Mouse (Mus musculus) right cerebral cortex, postnatal 14 days (tissue): Measurements from ENCODE around the gene Gm44511.
"Not testable (repeated sequence)": the region's sequence is repeated elsewhere in the genome, so short reads cannot be mapped to it uniquely, and the experiment has no call there.

Experiments
- DNase-seq: peaks from one replicate; pipeline ENCODE4 v3.0.0; 2022

Gm44511 gene

DNA sequence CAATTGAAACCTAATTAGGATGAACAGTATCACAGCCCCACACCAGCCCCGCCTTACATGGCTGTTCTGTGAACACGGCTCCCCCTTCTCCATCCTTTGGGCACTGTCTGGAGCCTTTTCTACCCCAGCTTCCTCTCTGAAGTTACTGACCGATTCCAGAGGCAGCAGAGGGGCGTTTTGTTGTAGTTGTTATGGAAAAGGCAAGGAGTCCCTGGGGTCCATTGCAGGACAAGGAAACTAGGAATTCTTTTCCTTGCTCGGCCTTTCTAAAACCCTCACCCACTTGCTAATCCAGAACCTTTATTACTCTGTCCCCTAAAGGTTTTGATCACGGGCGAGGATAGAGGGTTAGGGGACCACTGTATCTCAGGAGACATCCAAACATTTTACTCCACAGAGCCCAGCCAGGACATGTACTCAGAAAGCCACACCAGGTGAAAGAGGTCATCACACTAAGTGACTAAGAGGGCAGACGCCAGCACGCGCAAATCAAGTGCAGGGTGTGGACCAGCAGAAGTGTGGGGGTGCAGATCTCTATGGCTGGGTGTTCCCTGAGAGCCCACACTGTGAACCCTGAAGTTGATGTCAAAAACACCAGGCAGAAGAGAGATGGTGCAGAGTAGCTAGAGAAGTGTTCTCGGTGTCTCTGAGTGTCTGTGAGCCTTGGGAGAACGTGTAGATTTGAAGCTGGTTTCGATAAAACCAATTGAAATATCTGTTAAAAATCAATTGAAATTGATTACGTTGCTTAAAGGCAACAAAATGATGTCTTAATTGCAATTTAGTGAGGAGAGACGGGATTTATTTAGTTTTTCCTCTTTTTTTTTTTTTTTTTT is 28.0 kb downstream of the Gm44511 start:
- no peak for DNase-seq

DNA sequence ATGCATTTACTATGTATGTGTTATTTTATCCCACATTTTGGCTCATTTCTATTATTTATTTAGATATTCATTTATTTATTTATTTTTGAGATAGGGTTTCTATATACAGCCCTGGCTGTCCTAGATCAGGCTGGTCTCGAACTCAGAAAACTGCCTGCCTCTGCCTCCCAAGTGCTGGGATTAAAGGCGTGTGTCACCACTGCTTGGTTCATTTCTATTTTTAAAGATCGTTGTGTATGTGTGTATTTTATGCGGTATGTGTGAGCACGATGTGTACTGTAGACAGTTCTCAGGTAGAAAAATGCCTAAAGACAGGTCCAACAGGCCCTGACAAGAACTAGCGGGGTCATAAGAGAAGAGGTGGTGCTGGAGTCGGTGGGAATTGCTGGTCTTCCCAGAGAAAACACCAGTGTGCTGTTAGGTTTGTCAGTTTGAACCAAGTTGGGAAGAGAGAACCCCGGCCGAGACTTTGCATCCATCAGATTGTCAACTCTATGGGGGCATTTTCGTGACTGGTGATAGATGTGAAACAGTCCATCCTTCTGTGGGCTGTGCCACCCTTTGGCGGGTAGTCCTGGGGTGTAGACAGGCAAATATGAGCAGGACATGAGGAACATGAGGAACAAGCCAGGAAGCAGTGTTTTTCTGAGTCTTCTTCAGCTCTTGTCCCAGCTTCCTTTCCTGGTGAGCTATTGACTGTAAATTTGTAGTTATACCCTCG is 28.8 kb downstream of the Gm44511 start:
- DNase-seq, result no peak

DNA sequence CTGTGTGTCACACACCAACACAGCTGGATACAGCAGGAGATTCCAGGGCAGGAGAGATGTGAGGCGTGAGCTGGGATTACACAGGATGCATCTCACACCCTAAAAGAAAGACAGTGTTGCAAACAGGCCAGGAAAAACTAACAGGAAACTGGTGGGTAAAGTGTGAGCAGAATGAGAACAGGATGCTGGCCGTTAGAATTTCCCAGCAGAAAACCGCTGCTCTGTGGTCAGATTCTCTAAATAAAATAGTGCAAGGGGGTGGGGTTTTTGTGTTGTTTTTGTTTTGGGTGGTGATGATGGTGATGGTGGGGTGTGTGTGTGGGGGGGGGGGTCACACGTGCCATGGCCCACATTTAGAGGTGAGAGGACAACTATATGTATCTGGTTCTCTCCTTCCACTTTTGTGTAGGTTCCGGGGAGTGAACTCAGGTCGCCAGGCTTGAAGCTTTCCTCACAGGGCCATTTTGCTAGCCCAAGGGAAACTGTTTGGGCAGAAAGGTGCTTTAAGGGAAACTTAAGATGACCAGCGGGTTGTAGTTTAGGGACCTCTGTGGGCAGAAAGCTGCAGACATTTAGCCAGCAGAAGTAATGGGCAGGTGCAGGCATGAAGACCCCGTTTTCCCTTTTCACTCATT is 29.7 kb downstream of the Gm44511 start:
- DNase-seq, result no peak

DNA sequence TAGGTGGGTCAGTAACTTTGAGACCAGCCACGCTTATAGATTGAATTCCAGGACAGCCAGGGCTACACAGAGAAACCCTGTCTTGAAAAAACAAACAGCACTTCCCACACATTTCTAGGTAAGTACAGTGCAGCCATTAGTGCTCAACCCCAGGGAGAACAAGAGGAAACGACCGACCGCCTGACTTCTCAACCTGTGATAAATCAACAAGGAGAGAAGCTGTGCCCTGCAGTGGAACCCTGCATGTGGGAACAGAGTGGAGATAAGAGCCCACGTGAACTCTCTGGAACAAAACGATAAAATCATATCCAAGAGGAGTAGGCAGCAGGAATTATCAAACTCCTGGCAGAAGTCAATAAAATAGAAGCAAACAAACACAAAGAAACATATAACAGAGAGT is 32.4 kb downstream of the Gm44511 start:
- no peak for DNase-seq

DNA sequence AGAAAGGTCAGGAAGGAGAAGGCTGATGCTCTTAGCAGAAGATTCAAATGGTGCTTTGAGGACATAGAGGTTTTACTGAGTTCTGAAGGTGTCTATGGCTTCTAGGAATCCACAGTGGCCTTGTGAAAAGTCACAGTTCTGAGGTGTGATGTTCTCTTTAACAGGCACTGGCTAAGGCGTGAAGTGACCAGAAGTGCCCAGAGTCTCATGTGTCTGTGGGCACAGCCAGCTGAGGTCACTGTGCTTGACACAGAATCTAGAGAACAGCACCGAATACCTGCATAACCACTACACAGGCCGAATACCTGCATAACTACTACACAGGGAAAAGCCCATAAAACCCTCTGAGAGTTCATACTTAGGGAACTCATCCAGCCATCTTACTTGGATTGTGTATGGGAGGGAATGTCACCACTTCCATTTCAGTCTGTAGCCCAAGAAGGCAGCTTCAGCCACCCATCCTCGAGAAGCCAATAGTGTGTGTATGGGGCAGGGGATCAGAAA is 35.6 kb downstream of the Gm44511 start:
- DNase-seq, result not testable (repeated sequence)

DNA sequence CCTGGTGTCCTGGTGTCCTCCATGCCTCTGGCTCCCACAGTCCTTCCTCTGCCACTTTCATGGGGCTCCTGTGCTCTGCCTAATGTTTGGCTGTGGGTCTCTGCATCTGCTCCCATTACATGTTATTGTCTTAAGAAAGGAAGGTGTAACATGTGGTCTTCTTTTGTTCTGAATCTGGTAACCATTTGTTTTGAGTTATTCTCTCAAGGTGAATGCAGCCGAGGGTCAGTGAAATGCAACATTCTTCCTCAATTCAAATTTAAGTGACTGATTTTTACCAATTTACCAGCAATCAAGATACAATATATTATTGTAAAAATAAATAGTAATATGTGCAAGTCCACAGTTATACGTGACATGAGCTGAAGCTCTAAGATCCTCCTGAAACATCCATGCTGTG is 37.0 kb downstream of the Gm44511 start, which contains the start of gene Klrb1c:
Gene Klrb1c, minus strand, starts transcription at position 101 of the 400 bp plus-strand sequence.
- DNase-seq, result no peak

DNA sequence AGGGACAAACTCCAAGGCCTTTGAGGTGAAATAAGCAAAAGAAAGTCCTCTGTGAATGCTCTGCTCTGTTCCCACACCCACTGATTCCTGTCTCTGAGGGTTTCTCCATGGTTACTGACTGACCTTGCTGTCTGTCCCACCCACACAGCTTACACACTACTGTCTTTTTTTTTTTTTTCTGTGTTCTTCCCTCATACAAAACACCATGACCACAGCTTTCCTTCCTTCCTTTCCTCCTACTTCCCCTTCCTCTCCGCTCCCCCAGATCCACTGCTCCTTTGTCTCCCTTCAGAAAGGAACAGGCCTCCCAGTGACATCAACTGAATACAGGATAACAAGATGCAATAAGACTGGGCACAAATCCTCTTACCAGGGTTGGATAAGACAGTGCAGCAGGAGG is 37.6 kb downstream of the Gm44511 start:
- DNase-seq, result no peak

DNA sequence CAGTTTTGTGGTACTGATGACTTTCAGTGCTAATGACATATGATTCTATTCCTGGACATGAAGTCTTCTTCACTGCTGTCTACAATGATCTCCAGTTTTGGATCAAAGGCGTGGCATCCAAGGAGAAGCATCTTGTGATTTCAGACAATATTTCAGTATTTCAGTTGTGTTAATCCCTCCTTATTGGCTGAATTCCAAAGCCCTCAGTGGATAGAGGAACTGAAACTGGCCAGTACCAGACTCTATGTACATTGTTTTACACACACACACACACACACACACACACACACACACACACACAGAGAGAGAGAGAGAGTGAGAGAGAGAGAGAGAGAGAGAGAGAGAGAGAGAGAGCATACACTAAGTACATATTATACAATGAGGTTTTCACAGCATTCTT is 39.7 kb downstream of the Gm44511 start:
- DNase-seq, result not testable (repeated sequence)

DNA sequence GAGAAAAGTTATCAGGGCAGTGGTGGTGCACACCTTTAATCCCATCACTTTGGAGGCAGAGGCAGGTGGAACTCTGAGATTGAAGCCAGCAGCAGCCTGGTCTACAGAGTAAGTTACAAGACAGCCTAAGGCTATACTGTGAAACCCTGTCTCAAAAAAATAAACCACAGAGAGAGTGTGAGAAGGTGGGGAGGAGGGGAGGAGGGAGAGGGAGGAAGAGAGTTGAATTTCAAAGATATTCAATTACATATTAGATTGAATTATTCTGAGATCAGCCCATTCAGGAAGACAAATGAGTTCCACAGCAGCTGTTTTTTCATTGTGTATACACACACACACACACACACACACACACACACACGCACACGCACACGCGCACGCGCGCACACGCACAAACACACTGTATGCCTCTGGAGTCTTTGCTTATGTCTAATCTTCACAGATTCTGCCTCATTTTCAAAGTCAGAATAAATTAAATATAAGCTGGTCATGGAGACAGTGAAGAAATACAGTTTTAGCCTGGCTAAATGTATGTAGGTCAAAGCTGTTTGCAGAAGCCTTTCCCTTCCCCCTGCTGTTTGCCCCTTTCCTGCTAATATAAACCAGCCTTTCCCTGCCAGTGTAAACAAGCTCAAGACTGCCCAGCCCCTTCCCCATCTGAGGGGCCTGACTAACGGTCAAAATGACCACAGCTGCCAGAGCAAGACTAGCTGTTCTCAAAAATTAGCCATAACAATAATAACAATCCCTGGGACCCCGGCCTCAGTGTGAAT is 56.4 kb downstream of the Gm44511 start:
- no peak for DNase-seq

DNA sequence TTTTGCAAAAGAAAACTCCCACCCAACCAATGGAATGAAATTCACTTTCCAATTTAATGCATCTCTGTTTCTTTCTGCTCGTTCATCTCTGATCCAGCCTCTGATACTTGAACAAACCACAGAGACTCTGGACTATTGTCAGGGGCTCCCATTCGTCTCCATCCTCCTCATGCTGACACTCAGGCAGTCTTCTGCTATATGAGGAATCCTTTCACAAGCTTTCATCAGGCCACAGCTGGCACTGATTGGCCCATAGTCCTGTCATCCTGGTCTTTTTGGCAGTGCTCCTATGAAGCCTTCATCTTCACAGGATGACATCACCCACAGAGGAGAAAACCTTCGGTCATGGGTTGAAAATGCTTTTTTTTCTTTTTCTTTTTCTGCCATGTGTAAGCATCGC is 58.1 kb downstream of the Gm44511 start:
- no peak for DNase-seq

DNA sequence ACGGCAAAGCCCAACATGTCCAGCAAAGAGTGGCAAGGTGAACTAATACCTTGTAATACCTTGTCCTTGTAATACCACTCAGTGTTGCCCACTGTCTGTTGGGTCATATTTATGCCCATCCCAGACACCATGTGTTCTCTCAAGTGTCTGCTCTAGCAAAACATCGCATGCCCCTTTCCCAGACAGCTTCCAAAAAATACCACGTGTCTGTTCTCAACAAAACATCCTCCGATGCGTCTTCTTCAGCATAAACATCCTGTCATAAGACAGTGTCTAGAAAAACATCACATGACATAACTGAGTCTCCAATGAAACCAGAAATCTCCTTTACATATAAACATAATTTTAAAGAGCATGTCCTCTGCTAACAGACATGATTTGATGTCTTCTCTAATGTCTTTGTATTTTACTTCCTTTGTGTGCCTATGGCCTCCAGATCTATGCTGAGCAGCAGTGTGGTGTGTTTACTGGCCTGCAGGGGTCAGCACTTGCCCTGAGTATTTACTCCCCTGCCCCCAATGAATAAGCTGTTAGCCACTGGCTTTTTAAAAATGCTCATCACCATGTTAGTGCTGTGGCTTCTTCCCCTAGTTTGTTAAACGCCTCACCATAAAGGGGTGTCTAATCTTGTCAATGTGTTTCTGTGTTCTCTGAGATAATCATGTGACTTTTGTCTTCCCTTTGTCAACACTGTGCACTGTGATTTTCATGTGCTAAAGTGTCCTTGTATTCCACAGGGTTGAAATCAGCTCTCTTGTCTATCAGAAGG is 59.4 kb downstream of the Gm44511 start:
- peak; percentile 30 for DNase-seq

DNA sequence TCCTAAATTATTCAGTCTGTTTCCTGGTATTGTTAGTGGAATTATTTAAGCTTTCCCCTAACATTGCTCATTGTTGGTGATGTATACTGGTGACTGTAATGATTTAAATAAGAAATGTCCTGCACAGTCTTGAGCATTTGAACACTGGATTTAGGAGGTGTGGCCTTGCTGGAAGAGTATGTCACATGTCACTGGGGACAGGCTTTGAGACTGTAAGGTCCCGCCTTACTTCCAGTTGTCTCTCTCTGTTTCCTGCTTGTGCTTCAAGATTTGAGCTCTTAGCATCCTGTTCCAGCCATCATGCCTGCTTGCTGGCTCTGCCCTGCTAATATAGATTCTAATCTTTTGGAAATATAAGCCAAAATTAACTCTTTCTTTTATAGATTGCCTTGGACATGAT is 60.9 kb downstream of the Gm44511 start:
- no peak for DNase-seq

DNA sequence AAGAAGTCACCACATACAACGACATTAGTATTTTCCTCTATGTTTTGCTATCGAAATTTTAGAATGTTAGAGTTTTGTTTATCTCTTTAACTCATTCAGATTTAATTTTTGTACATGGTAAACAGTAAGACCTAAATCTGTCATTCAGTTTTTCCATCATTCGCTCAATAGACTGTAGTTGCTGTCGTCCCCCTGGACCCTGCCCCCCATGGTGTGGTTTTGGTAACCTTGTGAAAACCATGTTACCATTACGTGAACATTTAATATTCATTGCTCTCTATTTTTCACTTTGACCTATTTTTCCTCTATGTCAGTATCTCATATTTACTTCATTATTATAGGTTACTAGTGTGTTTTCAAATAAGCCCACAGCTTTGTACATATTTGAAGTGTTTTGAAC is 61.5 kb downstream of the Gm44511 start:
- DNase-seq, result no peak

DNA sequence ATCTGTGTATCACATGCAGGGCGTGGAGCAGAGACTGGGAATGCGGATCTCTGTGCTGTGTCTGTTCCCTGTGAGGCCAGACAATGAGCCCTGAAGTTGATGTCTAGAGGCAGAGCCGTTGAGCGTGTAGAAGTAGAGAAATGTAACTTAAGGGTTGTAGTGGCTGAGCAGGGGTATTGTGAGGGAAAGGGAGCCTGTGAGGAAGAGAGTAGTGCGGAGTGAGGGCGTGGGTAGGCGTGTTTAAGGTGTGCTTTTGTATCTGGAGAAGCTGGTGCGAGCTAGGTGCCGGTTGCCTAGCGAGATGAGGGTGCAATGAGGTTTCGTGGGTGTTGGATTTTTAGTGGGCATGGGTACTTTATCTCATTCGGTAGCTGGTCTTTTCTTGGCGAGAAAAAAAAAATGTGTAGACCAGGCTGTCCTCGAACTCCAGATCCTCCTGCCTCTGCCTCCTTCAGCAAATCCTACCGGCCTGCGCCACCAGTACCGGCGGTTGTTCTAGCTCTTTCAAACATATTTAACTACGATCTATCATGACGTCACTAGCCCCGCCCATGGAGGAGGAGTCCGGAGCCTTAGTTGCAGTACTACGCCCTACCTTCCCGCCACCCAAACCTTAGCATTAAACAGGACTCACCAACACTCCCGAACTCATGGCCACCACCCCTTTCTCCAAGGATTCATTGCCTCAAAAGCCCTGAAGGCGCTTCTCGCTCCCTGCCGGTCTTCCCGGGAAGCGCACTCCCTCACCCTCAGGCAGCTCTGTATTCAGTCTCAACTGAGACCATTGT is 62.2 kb downstream of the Gm44511 start:
- peak; percentile 89 for DNase-seq

DNA sequence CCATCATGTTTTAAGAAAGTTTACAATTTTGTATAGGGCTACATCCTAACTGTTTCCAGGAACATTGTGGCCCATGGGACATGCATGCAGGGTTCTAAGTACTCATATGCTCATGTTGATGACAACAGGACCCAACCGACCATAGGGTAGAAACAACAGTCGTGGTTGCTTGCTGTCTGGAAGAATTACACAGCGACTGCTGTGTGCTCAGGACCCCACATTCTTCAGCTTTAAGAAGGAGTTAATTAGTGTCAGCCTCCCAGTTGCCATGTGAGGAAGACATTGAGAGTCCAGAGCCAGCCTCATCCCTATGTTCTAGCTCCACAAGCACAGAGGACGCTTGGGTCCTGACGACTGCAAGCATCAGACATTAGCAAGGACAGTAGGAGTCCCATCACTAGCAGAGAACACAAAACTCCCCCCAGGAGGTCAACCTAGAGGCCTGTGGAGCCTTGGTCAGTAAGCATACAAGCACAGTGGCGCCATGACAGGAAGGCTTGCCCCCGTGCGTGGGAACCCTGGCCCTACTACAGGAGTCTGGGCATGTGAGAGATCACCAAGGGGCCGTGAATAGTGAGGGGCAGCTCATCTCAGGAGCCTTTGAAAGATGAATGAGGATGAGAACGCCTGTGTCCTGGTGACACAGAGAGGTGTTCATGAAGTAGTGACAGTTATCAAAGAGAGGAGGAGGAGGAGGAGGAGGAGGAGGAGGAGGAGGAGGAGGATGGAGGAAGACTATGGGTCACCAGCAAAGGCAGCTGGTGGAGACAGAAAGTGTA is 63.0 kb downstream of the Gm44511 start:
- not testable (repeated sequence) for DNase-seq

DNA sequence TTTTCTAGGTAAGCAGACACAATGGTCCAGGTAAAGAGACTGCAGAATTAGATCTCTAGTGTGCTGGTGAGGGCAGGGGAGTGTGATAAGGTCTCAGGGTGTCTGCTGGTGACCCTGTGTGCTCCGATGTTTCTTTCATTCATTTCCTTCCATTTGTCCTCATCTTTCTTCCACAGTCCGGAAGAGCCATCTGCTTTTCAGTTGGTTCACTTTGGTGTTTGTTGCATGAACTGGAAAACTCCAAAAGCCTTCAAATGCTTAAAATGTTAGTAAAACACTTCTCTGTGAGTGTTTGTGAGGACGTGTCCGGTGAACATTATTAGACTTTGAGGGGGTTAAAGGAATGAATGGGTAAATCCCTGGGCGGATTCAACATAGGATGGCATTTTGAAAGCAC is 65.0 kb downstream of the Gm44511 start:
- DNase-seq, result no peak

DNA sequence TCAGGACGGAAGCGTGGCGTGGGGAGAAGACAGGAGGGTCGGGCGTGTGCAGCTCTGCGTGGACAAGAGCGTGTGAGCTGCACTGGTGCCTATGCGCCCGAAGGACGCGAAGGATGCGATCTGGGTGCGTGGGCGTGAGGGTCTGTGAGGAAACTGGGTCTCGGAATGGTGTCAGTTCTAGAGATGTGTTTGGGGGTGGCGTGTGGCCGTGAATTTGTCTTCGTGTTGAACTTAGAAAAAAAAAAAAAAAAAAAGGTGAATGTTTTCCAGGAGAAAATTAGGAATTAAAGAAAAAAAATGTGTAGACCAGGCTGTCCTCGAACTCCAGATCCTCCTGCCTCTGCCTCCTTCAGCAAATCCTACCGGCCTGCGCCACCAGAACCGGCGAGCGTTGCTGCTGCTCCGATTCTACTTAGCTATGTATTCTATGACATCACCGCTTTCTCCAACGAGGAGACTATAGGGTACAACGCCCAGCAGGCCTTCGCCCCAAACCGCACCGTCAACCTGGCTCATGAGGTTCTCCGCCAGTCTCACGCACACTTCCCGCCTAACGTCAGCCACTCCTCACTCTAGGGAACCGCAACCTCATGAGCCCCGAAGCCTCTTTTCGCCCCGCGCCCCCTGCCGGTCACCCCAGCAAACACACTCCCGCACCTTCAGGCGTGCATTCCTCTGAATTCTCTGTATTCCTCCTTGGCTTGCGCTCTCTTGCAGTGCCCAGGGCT is 65.5 kb downstream of the Gm44511 start:
- peak; percentile 73 for DNase-seq

DNA sequence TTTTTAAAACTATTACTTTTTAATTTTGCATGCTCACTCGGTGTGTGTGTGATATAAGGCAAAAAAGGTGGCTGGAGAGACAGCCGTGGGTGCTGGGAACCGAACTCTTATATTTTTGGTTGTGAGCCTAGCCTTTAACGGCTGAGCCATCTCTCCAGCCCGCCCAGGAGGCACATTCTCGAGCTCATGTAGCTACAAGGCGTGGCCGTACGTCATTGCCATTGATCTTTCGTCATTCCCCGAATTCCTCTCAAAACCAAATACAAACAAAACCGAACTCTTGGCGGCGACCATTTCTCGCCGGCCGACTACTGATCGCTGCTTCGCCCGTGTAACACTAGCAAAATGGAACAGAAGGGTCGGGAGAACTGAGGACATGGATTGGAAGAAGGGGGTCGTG is 66.1 kb downstream of the Gm44511 start:
- peak; percentile 85 for DNase-seq

DNA sequence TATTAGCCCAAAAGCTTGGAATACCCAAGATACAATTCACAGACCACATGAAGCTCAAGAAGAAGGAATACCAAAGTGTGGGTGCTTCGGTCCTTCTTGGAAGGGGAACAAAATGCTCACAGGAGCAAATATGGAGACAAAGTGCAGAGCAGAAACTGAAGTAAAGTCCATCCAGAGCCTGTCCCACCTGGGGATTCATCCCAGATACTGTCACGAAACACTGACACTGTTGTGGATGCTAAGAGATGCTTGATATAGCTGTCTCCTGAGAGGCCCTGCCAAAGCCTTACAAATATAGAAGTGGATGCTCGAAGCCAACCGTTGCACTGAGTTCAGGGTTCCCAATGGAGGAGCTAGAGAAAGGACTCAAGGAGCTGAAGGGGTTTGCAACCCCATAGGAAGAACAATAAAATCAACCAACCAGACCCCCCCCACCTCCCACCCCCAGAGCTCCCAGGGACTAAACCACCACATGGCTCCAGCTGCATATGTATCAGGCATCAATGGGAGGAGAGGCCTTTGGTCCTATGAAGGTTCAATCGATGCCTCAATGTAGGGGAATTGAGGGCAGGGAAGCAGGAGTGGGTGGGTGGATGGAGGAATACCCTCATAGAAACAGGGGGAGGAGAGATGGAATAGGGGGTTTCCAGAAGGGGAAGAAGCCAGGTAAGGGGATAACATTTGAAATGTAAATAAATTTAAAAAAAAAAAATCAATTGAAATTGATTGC is 66.7 kb downstream of the Gm44511 start:
- DNase-seq, result no peak
